13 mouse cellular contexts compared by ENCODE assay signal in the genomic region with DNA sequence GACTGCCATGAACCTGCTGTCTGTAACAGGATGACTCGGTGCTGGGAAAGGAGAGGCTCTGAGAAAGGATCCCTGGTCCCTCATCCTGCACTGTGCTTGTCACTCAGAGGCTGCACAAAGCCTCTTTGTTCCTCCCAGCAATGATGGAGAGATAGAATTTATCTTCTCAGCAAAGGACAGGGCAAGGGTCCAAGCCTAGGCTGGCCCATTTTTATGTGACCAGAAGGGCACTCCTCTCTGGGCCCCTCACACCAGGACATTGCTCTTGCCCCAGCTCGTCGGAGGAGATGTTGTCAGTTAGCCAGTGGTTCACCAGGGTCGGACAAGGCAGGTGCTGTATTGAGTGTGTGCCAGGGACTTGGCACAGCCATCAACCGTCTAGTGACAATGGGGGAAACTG. TPM values are rescaled to one million over a fixed set of nuclear protein-coding genes. Genes with fewer than 3 reads are reported as not detected.
DNase-seq lines count a peak whose midpoint lies in the region; ATAC-seq and TF ChIP-seq lines count a peak whose summit lies in the region.
"Had no signal": no experiment of that assay in that cellular context is flagged by ENCODE, and none has a peak within 500 bp of the region (broad histone marks: within the 10 kb centered on the region; RNA-seq: fewer than 3 reads in every experiment).

No protein-coding gene starts in this region.

- H3K4me2 ChIP-seq in embryonic facial prominence, embryonic 14.5 days (ENCODE audit: low read depth, low read length) = no peak overlapping the region
- H3K4me2 ChIP-seq in hindbrain, embryonic 16.5 days (ENCODE audit: low read length) = no peak overlapping the region
- H3K4me2 ChIP-seq in myocyte (ENCODE audit: low read depth) = peak overlapping the region; percentile 15

- no peaks in the 10 kb centered on the region for H3K79me2 ChIP-seq in myocyte (ENCODE audit: control insufficient read depth, insufficient read depth)

- H3K36me3 ChIP-seq in embryonic facial prominence, embryonic 14.5 days (ENCODE audit: control insufficient read depth, insufficient read depth, low read length) = no peaks in the 10 kb centered on the region
- H3K36me3 ChIP-seq in hindbrain, embryonic 16.5 days (ENCODE audit: control insufficient read depth, insufficient read depth, low read length) = no peaks in the 10 kb centered on the region
- H3K36me3 ChIP-seq in myocyte (ENCODE audit: control insufficient read depth, insufficient read depth) = no peaks in the 10 kb centered on the region

- no peak overlapping the region for H3K4me3 ChIP-seq in embryonic facial prominence, embryonic 14.5 days (ENCODE audit: low read depth, low read length)
- H3K4me3 ChIP-seq in hindbrain, embryonic 16.5 days (ENCODE audit: low read length) = no peak overlapping the region
- no peak overlapping the region for H3K4me3 ChIP-seq in myocyte

- TF ChIP-seq POLR2A in myocyte (IDR thresholded peaks at IDR 0.05; ENCODE audit: insufficient read length, low read depth) = no peak

- no peak overlapping the region for H3K9ac ChIP-seq in embryonic facial prominence, embryonic 14.5 days (ENCODE audit: low read depth, low read length)
- H3K9ac ChIP-seq in hindbrain, embryonic 16.5 days (ENCODE audit: low read depth, low read length) = 0 out of 2 replicates have a peak overlapping the region, but pooled peaks have one; percentile 4

- WGBS in embryonic facial prominence, embryonic 14.5 days = 28% methylated on average over 5 of the region's 5 CpGs
- 16% methylated on average over 5 of the region's 5 CpGs for WGBS in hindbrain, embryonic 16.5 days

- H3K27me3 ChIP-seq in embryonic facial prominence, embryonic 14.5 days (replicated peaks; ENCODE audit: control insufficient read depth, insufficient read depth, low read length) = no peaks in the 10 kb centered on the region
- H3K27me3 ChIP-seq in hindbrain, embryonic 16.5 days (replicated peaks; ENCODE audit: control insufficient read depth, insufficient read depth, low read length) = no peaks in the 10 kb centered on the region
- H3K27me3 ChIP-seq in myocyte (ENCODE audit: control insufficient read depth, insufficient read depth, insufficient read length) = no peaks in the 10 kb centered on the region
- H3K27me3 ChIP-seq: Patski had no signal

- H3K9me3 ChIP-seq in embryonic facial prominence, embryonic 14.5 days (ENCODE audit: control insufficient read depth, low read length) = no peaks in the 10 kb centered on the region
- no peaks in the 10 kb centered on the region for H3K9me3 ChIP-seq in hindbrain, embryonic 16.5 days (ENCODE audit: control insufficient read depth, low read length)

- no peak overlapping the region for H3ac ChIP-seq in myocyte (ENCODE audit: control insufficient read depth, insufficient read length)

- H3K27ac ChIP-seq in embryonic facial prominence, embryonic 14.5 days (replicated peaks; ENCODE audit: low read depth, low read length) = no peak overlapping the region
- peak overlapping the region; percentile 73 for H3K27ac ChIP-seq in hindbrain, embryonic 16.5 days (ENCODE audit: low read depth, low read length)

- DNase-seq in embryo, embryonic 11 days = peak; percentile 36
- DNase-seq in embryo, embryonic 10.5 days (ENCODE audit: low spot score) = no peak
- peak; percentile 21 for DNase-seq in embryonic facial prominence, embryonic 14.5 days (ENCODE audit: low spot score)
- no peak for DNase-seq in lung, postnatal 14 days
- no peak for DNase-seq in gastrocnemius, postnatal 10 days
- DNase-seq in left cerebral cortex, adult 8-10 months (ENCODE audit: low spot score in 2 of 2) = no peak
- DNase-seq: gastrocnemius, postnatal 25 days; heart, postnatal 36 days; kidney, postnatal 4 days had no signal

- no peak for ATAC-seq in embryonic facial prominence, embryonic 14.5 days (ENCODE audit: low read depth)
- peak; percentile 64 for ATAC-seq in hindbrain, embryonic 16.5 days
- ATAC-seq: Patski had no signal

- peaks cover 4% of the 10 kb centered on the region; the same call in 1 of the 2 replicates for H3K4me1 ChIP-seq in embryonic facial prominence, embryonic 14.5 days (ENCODE audit: control insufficient read depth, insufficient read depth, low read length)
- peaks cover 24% of the 10 kb centered on the region for H3K4me1 ChIP-seq in hindbrain, embryonic 16.5 days (ENCODE audit: control insufficient read depth, insufficient read depth, low read depth, low read length)

TF ChIP-seq in myocyte, 11 proteins besides CTCF, POLR2A, EP300 and RAD21:
- TF ChIP-seq USF1 (IDR thresholded peaks at IDR 0.05; ENCODE audit: low read depth) (no peak), E2F4 (IDR thresholded peaks at IDR 0.05; ENCODE audit: insufficient read depth) (no peak), POLR2AphosphoS2 (IDR thresholded peaks at IDR 0.05; ENCODE audit: insufficient read length, low read depth) (no peak), CEBPB (IDR thresholded peaks at IDR 0.05; ENCODE audit: insufficient read depth, poor library complexity, severe bottlenecking) (no peak), MYOD1 (IDR thresholded peaks at IDR 0.05; ENCODE audit: control insufficient read depth in 1 of 3, insufficient read length in 2 of 3, low read depth in 2 of 3) (peak in 1 of 3 experiments; percentile 61), TCF3 (IDR thresholded peaks at IDR 0.05; ENCODE audit: insufficient read length, low read depth) (no peak), MYOG (IDR thresholded peaks at IDR 0.05; ENCODE audit: control insufficient read depth in 1 of 3, insufficient read depth in 1 of 3, insufficient read length in 2 of 3, low read depth in 2 of 3) (peak in 1 of 3 experiments; percentile 36)

RNA-seq across cellular contexts. Expression of gene Notch1, which starts 16.8 kb away (rescaled TPM):
- polyA plus RNA-seq in embryonic facial prominence, embryonic 14.5 days (2014; fragmentation: Nextera tagmentation; extraction: Ambion mirVana) = 29.9 and 35.8 TPM in 2 replicates
- 13.3 and 15.1 TPM in 2 replicates for polyA plus RNA-seq in hindbrain, embryonic 16.5 days (2015; fragmentation: Nextera tagmentation; extraction: Ambion mirVana)
- 16.3 TPM for polyA plus RNA-seq in myocyte (2012; fragmentation: generic; extraction: Trizol)
- total RNA-seq in gastrocnemius, postnatal 10 days (2021) = 10 to 100 TPM; 22.5 to 33.5 TPM
- 10 to 100 TPM; 23.3 to 28.8 (median 26.6) TPM for total RNA-seq in left cerebral cortex, adult 8-10 months (2022)

RNA-seq across cellular contexts. Expression of gene Egfl7, which starts 46.6 kb away (rescaled TPM):
- polyA plus RNA-seq in embryonic facial prominence, embryonic 14.5 days (2014; fragmentation: Nextera tagmentation; extraction: Ambion mirVana) = 110 and 119 TPM in 2 replicates
- polyA plus RNA-seq in hindbrain, embryonic 16.5 days (2015; fragmentation: Nextera tagmentation; extraction: Ambion mirVana) = 75.4 and 76.2 TPM in 2 replicates
- 2.7 TPM for polyA plus RNA-seq in myocyte (2012; fragmentation: generic; extraction: Trizol)
- 100 to 1,000 TPM; 104 to 147 TPM for total RNA-seq in gastrocnemius, postnatal 10 days (2021)
- total RNA-seq in left cerebral cortex, adult 8-10 months (2022) = 10 to 100 TPM; 63.8 to 88.2 (median 66.2) TPM

RNA-seq across cellular contexts. Expression of gene Gm20532, which starts 53.2 kb away (rescaled TPM):
- not detected in 2 replicates for polyA plus RNA-seq in embryonic facial prominence, embryonic 14.5 days (2014; fragmentation: Nextera tagmentation; extraction: Ambion mirVana)
- not detected in 2 replicates for polyA plus RNA-seq in hindbrain, embryonic 16.5 days (2015; fragmentation: Nextera tagmentation; extraction: Ambion mirVana)
- polyA plus RNA-seq in myocyte (2012; fragmentation: generic; extraction: Trizol) = not detected
- total RNA-seq in gastrocnemius, postnatal 10 days (2021) = under 1 TPM in 1 of 2 experiments, not detected in 1; 0.40 TPM
- not detected for total RNA-seq in left cerebral cortex, adult 8-10 months (2022)
- total RNA-seq: gastrocnemius, postnatal 25 days; heart, postnatal 36 days had no signal
- polyA plus RNA-seq: limb, embryonic 14.5 days; Patski had no signal

Comparison
In these comparisons a context has a peak if more than half of its experiments do, and no peak if none do; other contexts are left out.
1. DNase-seq: peak in embryo, embryonic 11 days (single experiment) and embryonic facial prominence, embryonic 14.5 days (single experiment); none in embryo, embryonic 10.5 days (single experiment), lung, postnatal 14 days (single experiment), gastrocnemius, postnatal 10 days (single experiment) and left cerebral cortex, adult 8-10 months (0 of 2).
2. RNA of gene Egfl7, which starts 46.6 kb away (polyA plus RNA-seq): 110 to 119 TPM in embryonic facial prominence, embryonic 14.5 days and 75.4 to 76.2 TPM in hindbrain, embryonic 16.5 days; 2.7 TPM in myocyte (single experiment); every median in the first group is over 10 times any median in the second.